Comparison of ENCODE assay signal across 9 mouse cellular contexts in genomic region chr5:66263398-66263797, GRCm38 (mm10). TPM values are rescaled to one million over a fixed set of nuclear protein-coding genes. Genes with fewer than 3 reads are reported as not detected.
A peak's percentile ranks its signal among the peaks of the same experiment; 100 is the strongest.
DNase-seq lines count a peak whose midpoint lies in the region; ATAC-seq lines count a peak whose summit lies in the region.
"Had no signal": no experiment of that assay in that cellular context is flagged by ENCODE, and none has a peak within 500 bp of the region (broad histone marks: within the 10 kb centered on the region; RNA-seq: fewer than 3 reads in every experiment).

No protein-coding gene starts in this region.

- H3K9me3 ChIP-seq in hindbrain, embryonic 14.5 days (ENCODE audit: control insufficient read depth, low read length) = no peaks in the 10 kb centered on the region
- H3K9me3 ChIP-seq in hindbrain, embryonic 13.5 days = no peaks in the 10 kb centered on the region
- H3K9me3 ChIP-seq: embryonic facial prominence, embryonic 15.5 days had no signal

- ATAC-seq in hindbrain, embryonic 14.5 days (ENCODE audit: low FRiP score) = no peak
- no peak for ATAC-seq in hindbrain, embryonic 13.5 days (ENCODE audit: low FRiP score)

- H3K27ac ChIP-seq in hindbrain, embryonic 14.5 days = no peak overlapping the region
- no peak overlapping the region for H3K27ac ChIP-seq in hindbrain, embryonic 13.5 days
- H3K27ac ChIP-seq: embryonic facial prominence, embryonic 15.5 days had no signal

- no peak overlapping the region for H3K4me3 ChIP-seq in hindbrain, embryonic 14.5 days (replicated peaks; ENCODE audit: low read length)
- no peak overlapping the region for H3K4me3 ChIP-seq in hindbrain, embryonic 13.5 days
- H3K4me3 ChIP-seq: embryonic facial prominence, embryonic 15.5 days had no signal

- 29% methylated on average over 4 of the region's 4 CpGs for WGBS in hindbrain, embryonic 14.5 days
- 31% methylated on average over 4 of the region's 4 CpGs for WGBS in hindbrain, embryonic 13.5 days

- no peak overlapping the region for H3K9ac ChIP-seq in hindbrain, embryonic 14.5 days
- H3K9ac ChIP-seq in hindbrain, embryonic 13.5 days = no peak overlapping the region
- H3K9ac ChIP-seq: embryonic facial prominence, embryonic 15.5 days had no signal

- intact Hi-C loops in left cerebral cortex, postnatal 25 days (cut with DNase I) = loop anchor here (2.0 to 10.0 kb wide), 2 partner anchors 51 to 411 kb away; partner anchors contain the start of gene Uchl1

- no peaks in the 10 kb centered on the region for H3K36me3 ChIP-seq in hindbrain, embryonic 14.5 days (replicated peaks; ENCODE audit: control insufficient read depth, insufficient read depth)
- no peaks in the 10 kb centered on the region for H3K36me3 ChIP-seq in hindbrain, embryonic 13.5 days
- H3K36me3 ChIP-seq: embryonic facial prominence, embryonic 15.5 days had no signal

- no peaks in the 10 kb centered on the region for H3K27me3 ChIP-seq in hindbrain, embryonic 14.5 days (ENCODE audit: control insufficient read depth, insufficient read depth, low read length)
- no peaks in the 10 kb centered on the region for H3K27me3 ChIP-seq in hindbrain, embryonic 13.5 days
- H3K27me3 ChIP-seq: embryonic facial prominence, embryonic 15.5 days had no signal

- H3K4me2 ChIP-seq in hindbrain, embryonic 14.5 days (replicated peaks) = no peak overlapping the region
- H3K4me2 ChIP-seq in hindbrain, embryonic 13.5 days = no peak overlapping the region
- H3K4me2 ChIP-seq: embryonic facial prominence, embryonic 15.5 days had no signal

- DNase-seq in hindbrain, embryonic 14.5 days (ENCODE audit: low spot score) = peak; percentile 57
- peak; percentile 19 for DNase-seq in thymus, postnatal 14 days
- no peak for DNase-seq in thymus, adult 18-20 months
- peak; percentile 10 for DNase-seq in cerebellum, adult 8-10 months
- peak; percentile 8 to 23 for DNase-seq in left cerebral cortex, postnatal 25 days (ENCODE audit: low spot score in 2 of 2)
- DNase-seq in spleen, postnatal 36 days (ENCODE audit: low spot score in 2 of 2) = no peak
- no peak for DNase-seq in ovary, postnatal 10 days (ENCODE audit: low spot score)

- H3K4me1 ChIP-seq in hindbrain, embryonic 14.5 days (replicated peaks; ENCODE audit: control insufficient read depth, insufficient read depth, low read length) = 0 out of 2 replicates have a peak, but pooled peaks cover 3% of the 10 kb centered on the region
- H3K4me1 ChIP-seq in hindbrain, embryonic 13.5 days (replicated peaks) = peaks cover 9% of the 10 kb centered on the region

RNA-seq across cellular contexts. Expression of gene Nsun7, which starts 3.7 kb away (rescaled TPM):
- polyA plus RNA-seq in hindbrain, embryonic 14.5 days (2014; fragmentation: Nextera tagmentation; extraction: Ambion mirVana) = 2.3 and 2.6 TPM in 2 replicates
- polyA plus RNA-seq in hindbrain, embryonic 13.5 days (2015; fragmentation: Nextera tagmentation; extraction: Ambion mirVana) = 2.4 and 2.5 TPM in 2 replicates
- total RNA-seq in left cerebral cortex, postnatal 25 days (2021) = 1 to 10 TPM; 5.1 to 7.7 TPM

Comparison
In these comparisons a context has a peak if more than half of its experiments do, and no peak if none do; other contexts are left out.
1. DNase-seq: peak in hindbrain, embryonic 14.5 days (single experiment), thymus, postnatal 14 days (single experiment), cerebellum, adult 8-10 months (single experiment) and left cerebral cortex, postnatal 25 days (2 of 2); none in thymus, adult 18-20 months (0 of 2), spleen, postnatal 36 days (0 of 2) and ovary, postnatal 10 days (single experiment).